Mouse (Mus musculus) cerebellum, postnatal 4 days (tissue): ENCODE results near the gene Pkd1l3.
A peak's percentile ranks its signal among the peaks of the same experiment; 100 is the strongest.

ENCODE experiments used
- DNase-seq, 2 experiments: peaks; one replicate each; pipeline ENCODE4 v3.0.0; 2022; ENCODE audit warnings: low spot score in 2 of 2, mixed read lengths in 1 of 2

The Pkd1l3 gene

GRCm38 (mm10) chr8:109614243-109615210 is at the start of gene Pkd1l3:
Pkd1l3 (plus strand) TSS chr8:109614517.
- DNase-seq = no peak

- no peak for DNase-seq
These were observed 49.6 kb upstream of the Pkd1l3 start for GRCm38 (mm10) chr8:109564766-109565165.

- peak; percentile 95 to 97 for DNase-seq
These were observed 48.6 kb upstream of the Pkd1l3 start, which contains the start of the genes Dhx38 and Txnl4b for GRCm38 (mm10) chr8:109565498-109566333. Dhx38 (minus strand) TSS chr8:109565861. Txnl4b (plus strand) TSS chr8:109565892.

- DNase-seq = no peak
These were observed 43.2 kb upstream of the Pkd1l3 start for GRCm38 (mm10) chr8:109571139-109571538.

- DNase-seq = no peak
These were observed 38.0 kb upstream of the Pkd1l3 start for GRCm38 (mm10) chr8:109576311-109576710.

GRCm38 (mm10) chr8:109578900-109579301 is 35.4 kb upstream of the Pkd1l3 start, which contains the start of gene Hp:
Hp (minus strand) TSS chr8:109579172.
- no peak for DNase-seq

- DNase-seq = no peak
These were observed 30.0 kb upstream of the Pkd1l3 start for GRCm38 (mm10) chr8:109584293-109584692.

GRCm38 (mm10) chr8:109584830-109585229 is 29.5 kb upstream of the Pkd1l3 start:
- no peak for DNase-seq

- DNase-seq = no peak
These were observed 28.7 kb upstream of the Pkd1l3 start for GRCm38 (mm10) chr8:109585652-109586051.

GRCm38 (mm10) chr8:109586972-109587504 is 27.3 kb upstream of the Pkd1l3 start:
- DNase-seq = no peak

- no peak for DNase-seq
These were observed 23.4 kb upstream of the Pkd1l3 start for GRCm38 (mm10) chr8:109590901-109591300.

GRCm38 (mm10) chr8:109591367-109591766 is 22.9 kb upstream of the Pkd1l3 start:
- no peak for DNase-seq

GRCm38 (mm10) chr8:109592164-109592563 is 22.2 kb upstream of the Pkd1l3 start:
- DNase-seq = no peak

GRCm38 (mm10) chr8:109593117-109593788 is 21.1 kb upstream of the Pkd1l3 start:
- no peak for DNase-seq

GRCm38 (mm10) chr8:109595854-109596253 is 18.5 kb upstream of the Pkd1l3 start:
- DNase-seq = peak in 1 of 2 experiments; percentile 32

- DNase-seq = no peak
These were observed 7.6 kb upstream of the Pkd1l3 start for GRCm38 (mm10) chr8:109606725-109607124.

- DNase-seq = no peak
These were observed 6.7 kb upstream of the Pkd1l3 start for GRCm38 (mm10) chr8:109607650-109608049.

GRCm38 (mm10) chr8:109608271-109609152 is 5.8 kb upstream of the Pkd1l3 start, which contains the start of gene Dhodh:
Dhodh (minus strand) TSS chr8:109608673.
- DNase-seq = peak; percentile 92 to 93

- DNase-seq = no peak
These were observed 5.2 kb upstream of the Pkd1l3 start for GRCm38 (mm10) chr8:109609153-109609502.

- no peak for DNase-seq
These were observed 1.3 kb downstream of the Pkd1l3 start for GRCm38 (mm10) chr8:109615569-109615968.
